Mouse (Mus musculus) CH12.LX (cell line): ENCODE measurements at regions not wholly inside any gene's neighbourhood (a gene's known extent, or its start where the extent isn't known, plus 50 kb on each side); places are given as distances from the start of the nearest gene placed in this dataset.

ENCODE experiments used
- CTCF ChIP-seq, 2 experiments: IDR thresholded peaks in 1 of 2; conservative IDR thresholded peaks in 1 of 2; 2 replicates each; pipeline ENCODE4 v1.5.1; 2011 to 2012; ENCODE audit warnings: low read depth in 2 of 2, low read length in 2 of 2, improper control_type of control experiment in 1 of 2, inconsistent platforms in 1 of 2, mild to moderate bottlenecking in 1 of 2, moderate library complexity in 1 of 2
- MAFK ChIP-seq: IDR thresholded peaks from 2 replicates; pipeline ENCODE4 v1.6.1; 2011; ENCODE audit warnings: low read length, improper control_type of control experiment; ENCODE audit not compliant: insufficient replicate concordance
- POLR2A ChIP-seq: IDR thresholded peaks from 2 replicates; pipeline ENCODE4 v1.6.1; 2011; ENCODE audit warnings: low read depth, mild to moderate bottlenecking, improper control_type of control experiment, low read length
- ZC3H11A ChIP-seq: IDR thresholded peaks from 2 replicates; pipeline ENCODE4 v1.6.1; 2012; ENCODE audit warnings: low read depth, mild to moderate bottlenecking, inconsistent platforms, low read length, improper control_type of control experiment

DNA sequence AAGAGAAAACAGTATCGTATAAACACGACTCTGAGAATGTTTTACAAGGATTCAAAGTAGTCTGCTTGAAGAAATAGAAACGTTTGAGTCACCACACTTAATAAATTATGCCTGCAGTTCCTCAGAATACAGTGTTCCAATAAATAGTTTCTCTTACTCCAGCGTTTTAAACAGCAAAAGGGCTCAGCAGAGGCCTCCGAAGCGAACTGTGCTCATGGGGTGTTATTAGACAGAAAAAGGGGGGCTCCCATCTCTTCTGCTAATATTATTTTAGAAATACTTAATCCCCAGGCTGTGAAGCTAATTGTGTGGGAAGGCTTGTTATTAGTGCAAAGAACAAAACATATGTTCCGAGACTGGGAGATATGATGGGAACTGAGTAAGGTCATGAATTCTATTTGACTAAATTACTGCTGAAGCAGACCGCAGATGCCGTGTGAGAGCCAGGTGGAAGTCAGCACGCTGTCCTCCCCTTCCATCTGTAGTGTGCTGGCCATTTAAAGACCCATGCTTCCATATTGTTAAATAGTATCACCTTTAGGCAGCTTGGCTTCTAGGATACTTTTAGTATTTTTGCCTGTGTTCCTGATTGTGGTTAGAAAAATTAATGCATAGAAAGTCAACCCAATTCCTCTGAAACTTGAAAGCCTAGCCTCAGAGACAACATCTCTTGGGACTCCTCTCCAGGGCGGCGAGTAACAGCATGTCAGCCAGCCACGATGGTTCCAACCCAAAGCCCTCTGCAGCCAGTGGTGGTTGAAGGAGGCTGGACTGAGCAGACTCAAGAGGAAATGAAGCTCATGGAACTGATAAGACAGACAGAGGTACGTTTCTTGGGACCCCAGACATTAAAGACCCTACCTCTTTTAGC lies 309.4 kb upstream of the Mpped2 start:
- no peak for TF ChIP-seq CTCF (conservative IDR thresholded peaks at IDR 0.05 in 1 of 2, IDR thresholded peaks at IDR 0.05 in 1 of 2; ENCODE audit: low read depth in 2 of 2, low read length in 2 of 2)
- no peak for TF ChIP-seq ZC3H11A
- no peak for TF ChIP-seq MAFK
- no peak for TF ChIP-seq POLR2A
